Mouse (Mus musculus) right cerebral cortex, adult 2 months (tissue): ENCODE data around the gene Dram1.

Experiments used
- DNase-seq, 2 experiments: peaks; one replicate each; pipeline ENCODE4 v3.0.0; 2021 to 2022; ENCODE audit warnings: low spot score in 2 of 2

Gene Dram1

DNA sequence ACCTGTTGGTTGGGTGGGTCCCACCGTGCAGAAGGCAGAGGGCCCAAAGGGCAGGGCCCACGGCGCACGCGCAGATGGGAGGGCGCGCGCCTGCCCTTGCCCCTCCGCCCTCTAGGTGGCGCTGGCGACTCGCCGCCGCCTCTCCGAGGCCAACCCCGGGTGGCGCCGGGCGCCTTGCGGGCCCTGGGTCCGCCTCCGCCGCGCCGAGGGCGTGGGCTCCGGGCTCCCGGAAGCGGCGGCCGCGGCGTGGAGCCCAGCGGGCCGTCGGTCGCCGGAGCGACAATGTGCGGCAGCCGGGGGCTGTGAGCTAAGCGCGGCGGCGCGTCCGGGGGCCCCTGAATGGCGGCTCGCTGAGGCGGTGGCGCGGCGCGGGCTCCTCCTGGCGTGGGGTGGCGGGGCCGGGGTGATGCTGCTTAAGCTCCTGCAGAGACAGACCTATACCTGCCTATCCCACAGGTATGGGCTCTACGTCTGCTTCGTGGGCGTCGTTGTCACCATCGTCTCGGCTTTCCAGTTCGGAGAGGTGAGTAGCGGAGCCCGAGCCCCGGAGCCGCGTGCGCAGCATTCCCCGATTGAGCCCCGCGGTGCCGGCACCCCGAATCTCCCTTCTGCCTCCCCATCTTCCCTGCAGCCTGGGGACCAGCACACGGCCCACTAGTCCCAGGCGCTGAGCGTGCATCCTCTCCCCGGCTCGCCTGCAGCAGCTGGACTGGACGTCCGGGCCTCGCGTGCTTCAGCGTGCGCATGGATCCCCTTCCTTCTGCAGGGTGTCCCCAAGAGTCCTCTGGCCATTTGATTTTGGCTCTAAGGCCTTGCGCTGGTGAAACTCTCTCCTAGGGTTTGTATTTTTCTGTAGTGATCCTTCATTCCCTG lies at the start of gene Dram1, which contains the start of gene Gnptab:
TSS of gene Dram1 (minus strand) at position 68 of the 873 bp plus-strand sequence.
TSS of gene Gnptab (plus strand) at position 120 of the 873 bp plus-strand sequence.
- peak; percentile 80 to 85 for DNase-seq

DNA sequence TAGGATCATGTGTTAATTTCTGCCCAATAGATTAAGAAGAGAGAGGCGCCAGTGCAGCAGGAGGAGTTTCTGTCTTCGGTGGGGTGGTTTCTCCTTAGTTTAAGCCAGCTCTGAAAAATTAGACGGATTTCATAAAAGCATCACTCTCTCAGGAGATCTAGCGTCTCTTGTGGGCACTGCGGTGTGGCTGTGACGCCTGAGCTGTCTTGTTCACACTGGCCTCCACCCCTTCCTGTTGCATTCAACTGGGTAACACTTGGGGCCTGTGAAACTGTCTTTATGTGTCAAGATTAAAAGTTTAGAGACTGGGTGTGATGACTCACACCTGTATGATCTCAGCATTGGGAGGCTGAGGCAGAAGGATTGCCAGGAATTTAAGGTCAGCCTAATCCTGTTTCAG lies 49.1 kb upstream of the Dram1 start:
- DNase-seq = no peak

- DNase-seq = no peak
These were observed 48.0 kb upstream of the Dram1 start for GRCm38 (mm10) chr10:88426896-88427295.

- peak; percentile 49 to 76 for DNase-seq
These were observed 47.4 kb upstream of the Dram1 start for GRCm38 (mm10) chr10:88426158-88426816.

GRCm38 (mm10) chr10:88420655-88421435 lies 42.0 kb upstream of the Dram1 start:
- no peak for DNase-seq

GRCm38 (mm10) chr10:88420141-88420541 lies 41.3 kb upstream of the Dram1 start:
- no peak for DNase-seq

DNA sequence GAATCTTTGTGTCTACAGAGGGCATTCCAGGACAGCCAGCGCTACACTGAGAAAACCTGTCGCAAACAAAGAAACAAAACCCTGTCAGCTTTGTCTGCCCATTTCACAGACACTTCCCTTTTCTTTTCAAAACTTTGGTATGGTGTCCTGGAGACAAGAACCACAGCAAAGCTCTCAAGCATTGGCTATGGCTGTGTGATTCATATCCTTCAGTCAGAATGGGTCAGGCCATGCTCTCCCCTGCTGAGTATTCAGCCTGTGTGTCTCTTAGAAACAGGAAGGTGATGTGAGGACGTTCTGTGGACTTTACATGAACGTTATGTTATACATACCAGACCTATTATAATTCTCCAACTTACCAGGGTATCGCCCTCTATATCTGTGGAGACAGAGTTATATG lies 38.8 kb upstream of the Dram1 start:
- DNase-seq = no peak

GRCm38 (mm10) chr10:88412290-88412995 lies 33.6 kb upstream of the Dram1 start:
- DNase-seq = no peak

GRCm38 (mm10) chr10:88409751-88410150 lies 30.9 kb upstream of the Dram1 start:
- DNase-seq = no peak

DNA sequence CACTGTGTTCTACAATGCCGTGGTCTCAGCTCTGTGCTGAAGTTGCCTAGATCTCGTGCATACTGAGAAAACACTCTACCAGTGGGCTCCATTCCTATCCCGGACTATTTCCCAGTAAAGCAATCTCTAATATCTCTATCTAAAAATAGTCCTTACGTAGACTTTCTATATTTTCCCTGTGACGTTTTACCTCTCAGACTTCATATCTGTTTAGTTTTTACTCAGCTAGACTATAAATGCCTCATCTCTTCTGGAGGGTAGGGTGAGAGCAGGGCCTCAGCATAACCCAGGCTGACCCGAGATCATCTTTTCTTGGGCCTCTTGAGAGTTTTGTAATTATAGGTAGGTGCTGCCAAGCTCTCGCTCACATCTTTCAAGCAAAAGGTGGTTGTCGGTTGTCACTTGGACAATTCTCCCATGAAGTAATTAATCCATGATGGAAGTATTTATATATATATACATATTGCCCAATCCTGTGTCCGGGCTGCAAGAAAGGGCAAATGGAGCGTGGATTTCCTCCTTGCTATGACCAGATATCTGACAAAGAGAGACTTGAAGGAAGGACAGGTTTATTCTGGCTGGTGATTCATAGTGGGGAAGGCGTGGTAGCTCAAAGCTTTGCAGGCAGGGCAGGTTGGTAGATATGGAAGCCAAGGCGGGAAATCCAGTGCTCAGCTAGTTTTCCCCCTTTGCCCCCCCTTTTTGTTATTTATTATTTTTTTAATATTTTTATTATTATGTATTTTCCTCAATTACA lies 29.2 kb upstream of the Dram1 start:
- DNase-seq = no peak

GRCm38 (mm10) chr10:88405812-88406211 lies 26.9 kb upstream of the Dram1 start:
- peak; percentile 21 to 42 for DNase-seq

GRCm38 (mm10) chr10:88404220-88404619 lies 25.3 kb upstream of the Dram1 start:
- no peak for DNase-seq

DNA sequence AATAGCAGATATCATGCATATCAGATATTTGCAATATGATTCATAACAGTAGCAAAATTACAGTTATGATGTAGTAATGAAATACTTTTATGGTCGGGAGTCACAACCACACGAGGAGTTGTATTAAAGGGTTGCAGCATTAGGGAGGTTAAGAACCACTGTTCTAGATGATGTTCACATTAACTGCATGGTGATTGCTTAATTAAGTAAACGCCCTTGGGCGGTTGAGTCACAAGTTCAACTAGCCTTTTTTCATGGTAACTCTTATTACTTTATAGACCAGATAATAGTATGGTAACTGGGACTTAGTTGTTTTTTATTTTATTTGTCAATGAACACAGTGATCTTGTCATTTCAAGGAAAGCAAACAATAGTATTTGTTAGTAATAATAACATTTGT lies 24.1 kb upstream of the Dram1 start:
- DNase-seq = no peak

- no peak for DNase-seq
These were observed 20.4 kb upstream of the Dram1 start for GRCm38 (mm10) chr10:88399271-88399670.

GRCm38 (mm10) chr10:88398668-88399243 lies 19.9 kb upstream of the Dram1 start:
- no peak for DNase-seq

DNA sequence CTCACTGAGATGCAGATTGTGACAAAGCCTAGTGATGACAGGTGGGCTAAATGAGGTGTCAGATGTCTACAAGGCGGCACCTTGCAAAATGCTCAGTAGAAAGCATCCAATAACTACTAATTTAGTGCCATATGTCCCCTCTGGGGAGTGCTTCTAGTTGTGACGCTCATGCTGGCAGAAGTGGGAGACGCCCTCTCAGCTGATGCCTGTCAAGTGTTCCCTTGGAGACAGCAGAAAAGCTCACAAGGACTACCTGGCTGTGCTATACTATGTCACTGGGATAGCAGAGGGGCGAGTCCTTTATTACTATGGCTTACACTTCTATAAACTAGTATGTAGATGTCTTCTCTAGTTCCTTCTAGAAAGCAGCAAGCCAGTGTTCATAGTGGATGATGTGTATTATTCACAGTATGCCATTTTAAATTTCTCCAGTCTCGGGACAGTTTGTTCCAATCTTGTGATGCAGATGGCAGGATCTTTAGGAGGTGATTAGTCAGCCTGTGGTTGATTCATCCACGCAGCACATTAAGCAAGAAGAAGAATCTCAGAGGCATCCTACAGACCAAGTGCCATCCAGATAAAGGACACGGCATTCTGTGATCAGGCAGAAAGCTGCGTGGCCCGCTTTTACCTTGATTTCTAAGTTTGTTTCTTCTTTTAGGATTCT lies 13.4 kb upstream of the Dram1 start:
- peak; percentile 42 to 50 for DNase-seq

DNA sequence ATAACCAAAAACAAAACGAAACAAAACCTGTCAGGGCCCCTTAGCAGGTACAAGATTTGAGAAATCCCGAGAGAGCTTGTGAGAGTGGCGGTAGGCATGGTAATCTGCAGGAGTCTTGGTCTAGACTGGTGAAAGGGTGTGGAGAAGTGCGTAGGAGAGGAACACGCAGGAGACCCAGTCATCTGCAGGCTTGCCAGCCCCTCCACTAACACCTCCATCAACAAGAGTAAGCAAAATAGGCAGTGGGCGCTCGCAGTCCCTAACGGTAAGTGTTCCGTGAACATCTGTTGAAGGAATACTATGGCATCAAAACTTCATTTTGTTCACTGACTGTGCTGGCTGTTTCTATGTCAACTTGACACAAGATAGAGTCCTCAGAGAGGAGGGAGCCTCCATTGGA lies 12.6 kb upstream of the Dram1 start:
- no peak for DNase-seq

DNA sequence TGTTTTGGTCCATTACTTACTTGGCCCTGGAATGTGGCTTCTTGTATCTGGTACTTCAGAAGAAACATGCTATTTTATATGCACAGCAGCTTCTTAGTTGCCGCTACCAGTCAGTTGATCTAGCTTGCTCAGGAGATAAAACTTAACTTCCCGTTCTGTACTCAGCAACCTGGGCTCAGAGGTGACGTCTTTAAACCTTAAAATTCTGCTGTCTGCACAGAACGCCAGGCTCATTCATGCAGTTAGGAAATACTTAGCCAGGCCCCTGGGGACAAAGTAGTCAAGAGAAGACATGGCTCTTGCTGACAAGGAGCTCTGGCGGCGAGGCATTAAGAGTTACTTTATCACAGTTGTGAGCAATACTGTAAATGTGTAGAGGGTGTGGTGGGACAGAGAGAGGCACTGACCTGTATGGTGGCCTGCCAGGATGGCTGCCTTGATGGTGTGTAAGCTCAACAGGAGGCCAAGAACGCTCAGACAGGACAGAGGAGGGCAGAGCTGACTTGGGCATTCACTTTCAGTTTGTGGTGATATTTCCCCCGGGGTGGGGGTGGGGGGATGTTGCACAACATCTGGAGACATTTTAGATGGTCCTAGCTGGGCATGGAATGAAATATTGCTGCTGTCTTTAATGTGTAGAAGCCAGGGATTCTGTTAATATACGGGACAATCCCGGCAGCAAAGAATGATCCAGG lies 11.4 kb upstream of the Dram1 start:
- no peak for DNase-seq

DNA sequence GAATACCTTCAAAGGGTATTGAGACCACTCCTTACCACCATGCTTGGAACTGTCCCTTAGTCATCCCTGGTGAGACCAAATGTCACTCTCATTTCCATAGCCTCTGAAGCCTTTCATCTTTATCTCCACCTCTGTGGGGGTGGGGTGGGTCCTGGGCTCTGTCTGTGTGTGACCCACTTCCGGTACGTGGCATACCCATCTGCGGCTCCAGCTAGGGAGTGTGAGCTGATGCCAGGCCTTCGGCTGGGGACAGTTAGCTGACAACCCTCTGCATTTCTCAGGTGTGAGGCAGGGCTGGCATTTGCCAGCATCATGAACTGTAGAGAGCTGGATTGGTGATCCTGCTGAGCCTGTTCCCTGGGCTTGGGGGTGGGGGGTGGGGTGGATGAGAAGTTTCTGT lies 10.7 kb upstream of the Dram1 start:
- DNase-seq = no peak
